Mouse (Mus musculus) NIH3T3 (cell line): Measurements from ENCODE around the gene Polr2b.

Experiments
- DNase-seq: peaks from one replicate; pipeline ENCODE4 v3.0.0-alpha.2; 2012; ENCODE audit warnings: low read depth

Gene Polr2b

GRCm38 (mm10) chr5:77364443-77365038 is 54.6 kb downstream of the Polr2b start:
- DNase-seq, result peak; percentile 46

GRCm38 (mm10) chr5:77366313-77366712 is 56.4 kb downstream of the Polr2b start:
- peak; percentile 36 for DNase-seq

- no peak for DNase-seq
These were observed 57.2 kb downstream of the Polr2b start for GRCm38 (mm10) chr5:77367145-77367544.

GRCm38 (mm10) chr5:77367682-77368081 is 57.7 kb downstream of the Polr2b start:
- peak; percentile 87 for DNase-seq

GRCm38 (mm10) chr5:77368194-77368593 is 58.2 kb downstream of the Polr2b start:
- DNase-seq, result peak; percentile 38

- no peak for DNase-seq
These were observed 59.4 kb downstream of the Polr2b start for GRCm38 (mm10) chr5:77369394-77369793.

GRCm38 (mm10) chr5:77370378-77370892 is 60.5 kb downstream of the Polr2b start:
- DNase-seq, result peak; percentile 26

- no peak for DNase-seq
These were observed 62.3 kb downstream of the Polr2b start for GRCm38 (mm10) chr5:77372242-77372641.

GRCm38 (mm10) chr5:77372778-77373177 is 62.8 kb downstream of the Polr2b start:
- peak; percentile 82 for DNase-seq

- DNase-seq, result no peak
These were observed 65.0 kb downstream of the Polr2b start for GRCm38 (mm10) chr5:77374945-77375344.

GRCm38 (mm10) chr5:77375546-77375945 is 65.6 kb downstream of the Polr2b start:
- DNase-seq, result no peak

GRCm38 (mm10) chr5:77378027-77378426 is 68.1 kb downstream of the Polr2b start:
- DNase-seq, result peak; percentile 45

GRCm38 (mm10) chr5:77379434-77380135 is 69.6 kb downstream of the Polr2b start:
- DNase-seq, result no peak

- DNase-seq, result no peak
These were observed 70.5 kb downstream of the Polr2b start for GRCm38 (mm10) chr5:77380321-77380901.

GRCm38 (mm10) chr5:77381283-77381682 is 71.3 kb downstream of the Polr2b start:
- DNase-seq, result no peak

- no peak for DNase-seq
These were observed 71.7 kb downstream of the Polr2b start for GRCm38 (mm10) chr5:77381686-77382085.

GRCm38 (mm10) chr5:77383799-77384554 is 74.0 kb downstream of the Polr2b start:
- no peak for DNase-seq

- no peak for DNase-seq
These were observed 74.8 kb downstream of the Polr2b start for GRCm38 (mm10) chr5:77384724-77385123.

- DNase-seq, result no peak
These were observed 75.3 kb downstream of the Polr2b start for GRCm38 (mm10) chr5:77385221-77385620.

- no peak for DNase-seq
These were observed 76.1 kb downstream of the Polr2b start for GRCm38 (mm10) chr5:77385900-77386595.

GRCm38 (mm10) chr5:77386596-77387413 is 76.9 kb downstream of the Polr2b start:
- peak; percentile 26 for DNase-seq
